Mouse (Mus musculus) retina, embryonic 14.5 days (tissue): ENCODE results near the gene Slit3.

Source experiments
- DNase-seq: peaks from one replicate; pipeline ENCODE4 v3.0.0-alpha.2; 2015; ENCODE audit warnings: low spot score

The Slit3 gene

GRCm38 (mm10) chr11:35583633-35584032 is 462.6 kb downstream of the Slit3 start:
- no peak for DNase-seq

DNA sequence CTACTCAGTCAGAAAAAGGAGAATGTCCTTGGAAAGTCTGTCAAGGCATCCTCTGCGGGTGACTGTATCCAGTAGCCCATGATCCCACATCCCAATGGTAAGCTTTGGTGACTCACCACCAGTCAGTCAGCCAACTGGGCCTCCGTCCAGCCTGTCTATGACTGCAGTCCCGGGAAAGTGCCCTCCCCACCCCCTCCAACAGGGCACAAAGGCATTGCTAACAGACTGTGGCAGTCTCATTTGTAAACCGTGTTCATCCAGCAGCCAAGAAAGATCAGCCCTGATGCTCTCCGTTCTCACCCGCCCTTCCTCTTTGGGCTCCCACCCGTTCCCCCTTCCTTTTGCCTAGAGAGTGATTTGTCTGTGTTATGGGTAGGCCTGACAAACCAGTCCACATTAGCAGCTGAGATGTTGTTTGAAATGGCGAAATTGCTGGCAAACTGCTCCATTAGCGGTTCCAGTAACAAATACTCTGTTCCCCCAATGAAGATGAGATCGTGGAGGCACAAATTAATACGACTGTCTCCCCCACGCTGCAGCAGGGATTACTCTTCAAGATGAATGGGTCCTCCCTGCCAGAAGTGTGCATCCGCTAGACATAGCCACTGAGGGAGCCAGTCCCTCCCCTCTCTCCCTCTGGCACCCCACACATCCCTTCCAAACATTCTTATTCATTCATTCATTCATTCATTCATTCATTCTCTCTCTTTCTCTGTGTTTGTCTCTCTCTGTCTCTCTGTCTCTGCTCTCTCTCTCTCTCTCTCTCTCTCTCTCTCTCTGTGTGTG is 466.3 kb downstream of the Slit3 start:
- DNase-seq: no peak

DNA sequence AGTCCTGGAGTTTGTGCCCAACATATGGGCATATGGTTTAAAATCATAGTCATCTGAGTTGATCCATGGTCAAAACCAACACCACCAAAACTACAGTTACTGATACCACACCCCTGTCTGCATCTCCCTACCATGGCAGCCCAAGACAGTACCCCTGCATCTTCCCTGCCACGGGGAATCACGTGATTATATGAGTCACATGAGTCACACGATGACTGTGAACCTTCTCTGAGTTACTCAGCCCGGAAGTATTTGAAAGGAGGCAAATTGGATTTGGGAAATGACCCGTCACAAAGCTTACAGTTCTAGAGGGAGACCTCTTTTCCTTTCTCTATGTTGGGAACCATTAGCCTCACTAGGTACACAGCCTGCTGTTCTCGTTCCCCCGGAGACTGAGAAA is 468.9 kb downstream of the Slit3 start:
- DNase-seq: no peak

- no peak for DNase-seq
Measured at GRCm38 (mm10) chr11:35593146-35594034, 472.4 kb downstream of the Slit3 start.

DNA sequence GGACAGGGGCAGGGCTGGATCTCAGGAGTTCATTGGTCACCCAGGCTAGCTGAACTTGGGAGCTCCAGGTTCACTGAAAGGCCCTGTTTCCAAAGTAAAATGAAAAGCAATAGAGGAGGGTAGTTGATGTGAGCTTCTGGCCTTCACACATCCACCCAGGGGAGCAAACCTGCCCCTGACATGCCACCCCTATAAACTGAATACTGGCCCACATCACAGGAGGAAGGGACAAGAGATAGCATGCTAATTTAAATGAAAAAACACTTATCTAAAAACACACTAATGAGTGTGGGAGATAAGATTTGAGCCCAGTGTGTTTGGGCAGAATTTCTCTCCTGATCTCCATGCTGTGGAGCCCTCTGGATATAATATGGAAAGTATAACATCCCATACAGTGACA is 475.0 kb downstream of the Slit3 start:
- DNase-seq: no peak

DNA sequence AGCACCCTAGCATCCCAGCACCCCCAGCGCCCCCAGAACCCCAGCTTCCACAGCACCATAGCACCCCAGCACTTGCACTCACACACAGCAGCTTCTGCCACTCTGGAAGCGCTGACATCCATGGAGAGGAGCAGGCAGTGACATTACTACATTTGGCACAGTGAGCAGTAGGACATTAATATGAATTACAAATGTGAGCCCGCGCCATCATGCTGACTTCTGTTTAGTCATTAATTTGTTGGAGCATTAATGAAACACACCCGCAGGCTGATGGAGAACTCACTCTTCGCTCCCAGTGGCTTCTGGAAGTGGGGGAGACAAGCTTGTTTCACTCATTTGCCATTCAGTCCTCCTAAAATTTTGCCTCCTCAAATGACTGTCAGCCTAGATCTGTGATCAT is 476.9 kb downstream of the Slit3 start:
- DNase-seq: no peak

DNA sequence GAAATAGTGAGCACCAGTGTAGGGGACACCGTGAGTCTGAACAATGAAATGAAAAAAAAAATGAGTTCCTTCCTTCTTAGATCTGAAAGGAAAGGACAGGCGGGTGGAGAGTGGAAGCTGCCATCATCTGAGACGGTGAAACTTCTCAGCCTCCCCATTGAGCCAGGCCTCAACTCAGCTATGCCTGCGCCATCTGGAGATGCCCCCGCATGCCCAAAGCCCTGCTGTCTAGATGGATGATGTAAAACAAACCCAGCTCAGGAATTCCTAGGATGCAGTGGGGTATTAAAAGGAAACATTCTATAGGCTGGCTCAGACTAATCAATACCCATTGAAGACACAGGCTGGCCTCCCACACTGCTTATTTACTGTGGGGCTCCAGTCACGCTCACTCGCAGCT is 477.7 kb downstream of the Slit3 start:
- peak; percentile 42 for DNase-seq

GRCm38 (mm10) chr11:35601652-35602240 is 480.7 kb downstream of the Slit3 start:
- no peak for DNase-seq

- DNase-seq: no peak
Measured at GRCm38 (mm10) chr11:35602586-35602985, 481.6 kb downstream of the Slit3 start.

- peak; percentile 53 for DNase-seq
Measured at GRCm38 (mm10) chr11:35603946-35604345, 482.9 kb downstream of the Slit3 start.

- peak; percentile 70 for DNase-seq
Measured at GRCm38 (mm10) chr11:35604848-35605790, 484.1 kb downstream of the Slit3 start.

DNA sequence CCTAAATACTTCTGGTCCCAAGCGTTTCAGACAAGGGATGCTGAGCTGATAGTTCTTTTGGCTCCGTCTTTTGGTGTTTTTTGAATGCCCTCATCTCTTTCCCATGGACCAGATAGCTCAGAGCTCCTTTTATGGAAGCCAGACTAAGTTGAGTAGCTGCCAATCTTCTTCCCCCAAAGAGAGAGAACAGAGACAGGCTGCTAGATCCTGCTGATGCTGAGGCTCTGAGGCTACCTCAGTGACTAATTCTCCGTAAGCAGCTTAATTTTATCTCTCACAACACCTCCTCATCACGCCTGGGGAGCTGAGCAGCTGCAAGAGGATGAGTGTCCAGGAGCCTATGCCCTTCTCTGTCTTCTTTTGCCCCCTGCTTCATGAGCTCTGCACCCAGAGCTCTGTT is 486.2 kb downstream of the Slit3 start:
- DNase-seq: no peak

DNA sequence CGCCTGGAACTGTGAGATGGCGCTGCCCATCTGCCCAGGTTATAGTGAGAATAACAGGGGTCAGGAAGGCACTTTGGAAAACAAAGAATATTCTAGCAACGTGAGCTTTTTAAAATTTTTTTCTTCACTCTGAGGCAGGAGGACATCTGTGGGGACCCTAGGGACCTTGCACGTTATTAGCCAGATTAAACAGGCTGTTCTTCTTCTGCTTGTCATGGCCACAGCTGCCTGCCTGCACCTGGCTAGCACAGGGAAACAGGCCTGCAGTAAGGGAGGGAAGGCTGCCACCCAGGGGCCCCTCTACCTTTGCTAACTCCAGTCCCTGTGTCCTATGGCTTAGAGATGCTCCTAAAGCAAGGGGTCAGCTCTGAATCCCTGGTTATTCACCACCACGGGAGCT is 487.8 kb downstream of the Slit3 start:
- DNase-seq: no peak

DNA sequence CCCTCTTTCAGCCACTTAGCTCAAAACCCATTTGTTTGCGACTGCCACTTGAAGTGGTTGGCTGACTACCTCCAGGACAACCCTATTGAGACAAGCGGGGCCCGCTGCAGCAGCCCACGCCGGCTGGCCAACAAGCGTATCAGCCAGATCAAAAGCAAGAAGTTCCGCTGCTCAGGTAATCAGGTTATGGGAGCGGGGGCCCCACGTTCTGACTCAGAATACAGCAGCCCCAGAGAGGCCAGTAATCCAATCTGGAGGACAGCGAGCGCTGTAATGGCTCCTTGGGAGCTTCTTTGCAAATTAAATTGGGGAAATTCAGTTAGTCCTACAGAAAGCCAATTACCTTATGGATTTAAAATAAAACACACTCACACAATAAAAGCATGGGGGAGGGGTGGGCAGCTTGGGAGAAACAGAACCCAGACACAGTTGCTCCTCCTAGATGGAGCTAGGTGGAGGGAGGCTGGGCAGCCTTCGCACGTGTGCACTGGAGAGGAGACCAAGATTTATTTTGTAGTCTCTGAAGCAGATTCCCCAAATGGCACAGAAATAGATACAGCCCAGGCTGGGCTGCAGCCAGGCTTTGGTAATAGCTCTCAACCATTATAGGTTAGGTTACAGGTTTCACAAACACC is 491.4 kb downstream of the Slit3 start:
- DNase-seq: no peak

DNA sequence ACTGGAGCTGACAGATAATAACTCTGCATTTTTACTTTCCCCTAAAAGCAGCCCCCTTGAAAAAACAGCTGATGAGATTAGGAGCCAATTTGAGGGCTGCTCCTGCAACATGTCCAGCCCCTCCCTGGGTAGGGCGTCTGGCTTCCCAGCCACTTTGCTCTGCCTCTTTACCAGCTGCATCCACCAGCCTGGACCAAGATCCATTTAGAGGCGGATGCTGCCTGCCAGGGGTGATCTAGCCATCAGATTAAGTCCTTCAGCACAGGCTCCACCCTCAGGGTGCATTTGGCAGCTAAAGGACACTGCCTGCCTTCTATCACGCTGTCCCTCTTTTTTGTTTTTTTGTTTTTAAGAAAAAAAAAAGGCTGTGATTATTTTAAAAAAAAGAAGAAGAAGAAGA is 493.5 kb downstream of the Slit3 start:
- DNase-seq: no peak

- no peak for DNase-seq
Measured at GRCm38 (mm10) chr11:35619421-35619820, 498.4 kb downstream of the Slit3 start.

GRCm38 (mm10) chr11:35622736-35623135 is 501.7 kb downstream of the Slit3 start:
- DNase-seq: no peak

GRCm38 (mm10) chr11:35624515-35625270 is 503.7 kb downstream of the Slit3 start:
- no peak for DNase-seq

- DNase-seq: no peak
Measured at GRCm38 (mm10) chr11:35625576-35625975, 504.6 kb downstream of the Slit3 start.

DNA sequence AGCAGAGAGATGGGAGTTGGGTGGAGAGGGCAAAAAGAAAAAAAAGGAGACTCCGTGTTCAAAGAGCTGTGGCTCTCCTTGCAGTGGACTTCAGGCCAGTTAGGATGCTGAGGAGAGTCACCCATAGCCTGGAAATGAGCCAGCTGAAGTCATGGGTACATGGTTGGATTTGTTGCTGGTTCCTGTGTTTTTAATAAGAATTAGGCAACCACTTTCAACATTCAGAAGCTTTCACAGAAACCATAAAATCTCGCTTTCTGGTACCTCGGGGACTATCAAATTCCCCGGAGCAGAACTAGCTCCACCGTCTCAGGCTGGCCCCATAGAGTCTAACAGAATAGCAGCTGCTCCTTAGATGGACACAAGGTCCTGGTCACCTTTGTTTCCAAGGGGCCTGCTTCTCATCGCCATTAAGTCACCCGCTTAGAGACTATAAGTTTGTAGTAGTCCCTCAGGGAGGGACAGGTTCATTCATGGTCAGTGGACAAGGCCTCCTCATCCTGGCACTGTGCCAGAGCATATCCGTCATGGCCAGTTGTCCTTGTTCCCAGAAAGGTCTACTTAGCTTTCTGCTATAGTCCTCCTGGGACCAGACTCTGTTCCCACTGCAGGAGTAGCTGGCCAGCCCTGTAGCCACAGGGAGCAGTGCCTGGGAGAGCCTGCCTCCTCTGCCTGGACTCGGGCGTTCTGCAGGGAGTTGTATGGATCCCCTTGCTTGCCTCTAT is 505.3 kb downstream of the Slit3 start:
- no peak for DNase-seq
